Mouse (Mus musculus): Measurements from ENCODE around the gene Sms. TPM values are rescaled to one million over a fixed set of nuclear protein-coding genes. Genes with fewer than 3 reads are reported as not detected.
A peak's percentile ranks its signal among the peaks of the same experiment; 100 is the strongest.

The Sms gene
- total and polyA plus RNA-seq, 2 experiments from 2014 or later = 154 to 159 TPM

- Histone ChIP-seq H3K4me3 (ENCODE audit: low read depth, low read length) (no peak overlapping the region), H3K9me3 (ENCODE audit: low read length) (no peaks in the 10 kb centered on the region), H3K36me3 (ENCODE audit: insufficient read depth) (no peaks in the 10 kb centered on the region), H3K27ac (ENCODE audit: low read depth, low read length) (no peak overlapping the region), H3K4me2 (ENCODE audit: low read depth) (no peak overlapping the region), H3K4me1 (ENCODE audit: insufficient read depth) (no peaks in the 10 kb centered on the region), H3K27me3 (ENCODE audit: insufficient read depth, low read length) (no peaks in the 10 kb centered on the region), H3K9ac (no peak overlapping the region)
- WGBS = 87% methylated on average over 4 of the region's 4 CpGs
- ATAC-seq (no peak), DNase-seq (no peak)
- TF ChIP-seq CTCF (IDR thresholded peaks at IDR 0.05; ENCODE audit: low read depth) = no peak
Measured at GRCm38 (mm10) chrX:157476153-157476810, 15.8 kb downstream of the Sms start.

GRCm38 (mm10) chrX:157471711-157472660, 20.1 kb downstream of the Sms start:
- 62% methylated on average over 8 of the region's 8 CpGs for WGBS
- Histone ChIP-seq H3K4me1 (ENCODE audit: insufficient read depth) (no peaks in the 10 kb centered on the region), H3K27ac (ENCODE audit: low read depth, low read length) (no peak overlapping the region), H3K27me3 (ENCODE audit: insufficient read depth, low read length) (no peaks in the 10 kb centered on the region), H3K4me3 (ENCODE audit: low read depth, low read length) (no peak overlapping the region), H3K9me3 (ENCODE audit: low read length) (no peaks in the 10 kb centered on the region), H3K36me3 (ENCODE audit: insufficient read depth) (no peaks in the 10 kb centered on the region), H3K4me2 (ENCODE audit: low read depth) (no peak overlapping the region), H3K9ac (no peak overlapping the region)
- DNase-seq (no peak), ATAC-seq (no peak)
- no peak for TF ChIP-seq CTCF (IDR thresholded peaks at IDR 0.05; ENCODE audit: low read depth)

- no peaks in the 10 kb centered on the region for H3K9me3 ChIP-seq (ENCODE audit: low read length)
- H3K36me3 ChIP-seq (ENCODE audit: insufficient read depth) = no peaks in the 10 kb centered on the region
- H3K9ac ChIP-seq = no peak overlapping the region
- DNase-seq = no peak
- no peak overlapping the region for H3K4me2 ChIP-seq (ENCODE audit: low read depth)
- H3K27ac ChIP-seq (ENCODE audit: low read depth, low read length) = no peak overlapping the region
- no peak overlapping the region for H3K4me3 ChIP-seq (ENCODE audit: low read depth, low read length)
- no peak for TF ChIP-seq CTCF (IDR thresholded peaks at IDR 0.05; ENCODE audit: low read depth)
- 82% methylated on average over 3 of the region's 3 CpGs for WGBS
- ATAC-seq = no peak
- no peaks in the 10 kb centered on the region for H3K4me1 ChIP-seq (ENCODE audit: insufficient read depth)
- H3K27me3 ChIP-seq (ENCODE audit: insufficient read depth, low read length) = no peaks in the 10 kb centered on the region
Measured at GRCm38 (mm10) chrX:157468795-157469194, 23.3 kb downstream of the Sms start.

- Histone ChIP-seq H3K27me3 (ENCODE audit: insufficient read depth, low read length) (no peaks in the 10 kb centered on the region), H3K36me3 (ENCODE audit: insufficient read depth) (no peaks in the 10 kb centered on the region), H3K4me2 (ENCODE audit: low read depth) (no peak overlapping the region), H3K4me3 (ENCODE audit: low read depth, low read length) (no peak overlapping the region), H3K9ac (no peak overlapping the region), H3K27ac (ENCODE audit: low read depth, low read length) (no peak overlapping the region), H3K4me1 (ENCODE audit: insufficient read depth) (no peaks in the 10 kb centered on the region), H3K9me3 (ENCODE audit: low read length) (no peaks in the 10 kb centered on the region)
- DNase-seq = no peak
- WGBS = 73% methylated on average over 2 of the region's 2 CpGs
- ATAC-seq = no peak
- TF ChIP-seq CTCF (IDR thresholded peaks at IDR 0.05; ENCODE audit: low read depth) = no peak
Measured at GRCm38 (mm10) chrX:157468055-157468454, 24.0 kb downstream of the Sms start.

- Histone ChIP-seq H3K27ac (ENCODE audit: low read depth, low read length) (no peak overlapping the region), H3K27me3 (ENCODE audit: insufficient read depth, low read length) (no peaks in the 10 kb centered on the region), H3K9ac (no peak overlapping the region), H3K4me3 (ENCODE audit: low read depth, low read length) (no peak overlapping the region), H3K9me3 (ENCODE audit: low read length) (no peaks in the 10 kb centered on the region), H3K4me2 (ENCODE audit: low read depth) (no peak overlapping the region), H3K36me3 (ENCODE audit: insufficient read depth) (no peaks in the 10 kb centered on the region), H3K4me1 (ENCODE audit: insufficient read depth) (no peaks in the 10 kb centered on the region)
- 56% methylated on average over 1 of the region's 1 CpGs for WGBS
- no peak for TF ChIP-seq CTCF (IDR thresholded peaks at IDR 0.05; ENCODE audit: low read depth)
- no peak for ATAC-seq
- no peak for DNase-seq
Measured at GRCm38 (mm10) chrX:157465949-157466348, 26.1 kb downstream of the Sms start.

- H3K27ac ChIP-seq (ENCODE audit: low read depth, low read length) = no peak overlapping the region
- no peaks in the 10 kb centered on the region for H3K9me3 ChIP-seq (ENCODE audit: low read length)
- ATAC-seq (no peak), DNase-seq (peak; percentile 60)
- H3K4me1 ChIP-seq (ENCODE audit: insufficient read depth) = no peaks in the 10 kb centered on the region
- H3K9ac ChIP-seq = no peak overlapping the region
- WGBS = 53% methylated on average over 3 of the region's 3 CpGs
- H3K27me3 ChIP-seq (ENCODE audit: insufficient read depth, low read length) = no peaks in the 10 kb centered on the region
- H3K36me3 ChIP-seq (ENCODE audit: insufficient read depth) = no peaks in the 10 kb centered on the region
- H3K4me3 ChIP-seq (ENCODE audit: low read depth, low read length) = no peak overlapping the region
- no peak overlapping the region for H3K4me2 ChIP-seq (ENCODE audit: low read depth)
- TF ChIP-seq CTCF (IDR thresholded peaks at IDR 0.05; ENCODE audit: low read depth) = peak; percentile 59
Measured at GRCm38 (mm10) chrX:157462716-157463115, 29.4 kb downstream of the Sms start.

GRCm38 (mm10) chrX:157454430-157454829, 37.7 kb downstream of the Sms start:
- Histone ChIP-seq H3K4me1 (ENCODE audit: insufficient read depth) (no peaks in the 10 kb centered on the region), H3K36me3 (ENCODE audit: insufficient read depth) (peaks cover 6% of the 10 kb centered on the region; the same call in 1 of the 2 replicates), H3K27me3 (ENCODE audit: insufficient read depth, low read length) (no peaks in the 10 kb centered on the region), H3K9ac (no peak overlapping the region), H3K4me2 (ENCODE audit: low read depth) (no peak overlapping the region), H3K27ac (ENCODE audit: low read depth, low read length) (no peak overlapping the region), H3K9me3 (ENCODE audit: low read length) (no peaks in the 10 kb centered on the region), H3K4me3 (ENCODE audit: low read depth, low read length) (no peak overlapping the region)
- TF ChIP-seq CTCF (IDR thresholded peaks at IDR 0.05; ENCODE audit: low read depth) = peak; percentile 86
- DNase-seq (peak; percentile 73), ATAC-seq (peak; percentile 32; the same call in 1 of the 2 replicates)
- WGBS = 32% methylated on average over 1 of the region's 1 CpGs
